13 mouse cellular contexts compared by ENCODE assay signal in the genomic region with DNA sequence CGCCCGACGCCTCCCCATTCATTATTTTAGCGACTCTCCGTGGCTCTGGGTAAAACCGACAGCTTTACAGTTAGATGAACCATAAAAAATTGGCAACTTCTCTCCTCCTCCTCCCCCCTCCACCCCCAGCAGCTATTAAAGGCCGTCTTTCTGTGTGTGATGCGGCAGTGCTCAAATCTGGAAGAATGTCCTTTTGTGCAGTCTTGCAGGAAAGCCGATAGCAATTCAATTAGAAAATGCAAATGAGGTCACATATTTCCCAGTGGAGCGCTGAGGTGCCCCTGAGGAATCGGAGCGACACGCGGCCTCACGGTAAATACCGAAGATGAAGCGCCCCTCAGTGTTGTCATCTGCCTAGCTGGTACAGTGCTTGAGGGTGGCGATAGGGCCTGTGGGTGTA.
DNase-seq lines count a peak whose midpoint lies in the region; ATAC-seq and TF ChIP-seq lines count a peak whose summit lies in the region.
"Had no signal": no experiment of that assay in that cellular context is flagged by ENCODE, and none has a peak within 500 bp of the region (broad histone marks: within the 10 kb centered on the region; RNA-seq: fewer than 3 reads in every experiment).

No protein-coding gene starts in this region.

- no peak overlapping the region for H3K9ac ChIP-seq in hindbrain, embryonic 12.5 days
- H3K9ac ChIP-seq in midbrain, postnatal 0 days (replicated peaks; ENCODE audit: low read length, poor library complexity, severe bottlenecking) = no peak overlapping the region

- H3K4me3 ChIP-seq in hindbrain, embryonic 12.5 days = no peak overlapping the region
- no peak overlapping the region for H3K4me3 ChIP-seq in midbrain, postnatal 0 days (ENCODE audit: low read depth, low read length)

- peaks cover 4% of the 10 kb centered on the region; the same call in 1 of the 2 replicates for H3K27me3 ChIP-seq in hindbrain, embryonic 12.5 days
- H3K27me3 ChIP-seq in midbrain, postnatal 0 days (ENCODE audit: insufficient read depth, low read length) = no peaks in the 10 kb centered on the region

- H3K4me1 ChIP-seq in hindbrain, embryonic 12.5 days = peaks cover 22% of the 10 kb centered on the region
- H3K4me1 ChIP-seq in midbrain, postnatal 0 days (ENCODE audit: insufficient read depth, low read length) = 0 out of 2 replicates have a peak, but pooled peaks cover 9% of the 10 kb centered on the region

- ATAC-seq in hindbrain, embryonic 12.5 days (ENCODE audit: low FRiP score) = peak; percentile 85
- peak; percentile 44; the same call in 1 of the 2 replicates for ATAC-seq in midbrain, postnatal 0 days (ENCODE audit: low FRiP score)
- no peak for ATAC-seq in CD4-positive, CD25-positive, alpha-beta regulatory T cell, adult 4 months
- ATAC-seq: lung, postnatal 0 days had no signal

- no peak for TF ChIP-seq CTCF in midbrain, postnatal 0 days (IDR thresholded peaks at IDR 0.05)

- no peaks in the 10 kb centered on the region for H3K9me3 ChIP-seq in hindbrain, embryonic 12.5 days (replicated peaks)
- H3K9me3 ChIP-seq in midbrain, postnatal 0 days (ENCODE audit: low read length) = no peaks in the 10 kb centered on the region

- H3K27ac ChIP-seq in hindbrain, embryonic 12.5 days = peak overlapping the region; percentile 76
- H3K27ac ChIP-seq in midbrain, postnatal 0 days (ENCODE audit: low read depth, low read length) = no peak overlapping the region

- H3K36me3 ChIP-seq in hindbrain, embryonic 12.5 days = no peaks in the 10 kb centered on the region
- H3K36me3 ChIP-seq in midbrain, postnatal 0 days (ENCODE audit: insufficient read depth, low read length) = no peaks in the 10 kb centered on the region

- peak overlapping the region; percentile 19 for H3K4me2 ChIP-seq in hindbrain, embryonic 12.5 days (replicated peaks)
- peak overlapping the region; percentile 18 for H3K4me2 ChIP-seq in midbrain, postnatal 0 days (ENCODE audit: low read depth, low read length, poor library complexity, severe bottlenecking)

- 29% methylated on average over 18 of the region's 18 CpGs for WGBS in hindbrain, embryonic 12.5 days
- 16% methylated on average over 18 of the region's 18 CpGs for WGBS in midbrain, postnatal 0 days

- peak; percentile 19 for DNase-seq in cerebellum, adult 8-10 months
- no peak for DNase-seq in cerebellum, postnatal 25 days
- DNase-seq in brain, adult 2 months (ENCODE audit: low read depth, low spot score) = peak; percentile 73
- DNase-seq in midbrain, postnatal 0 days (ENCODE audit: low spot score) = peak; percentile 72
- no peak for DNase-seq in kidney, adult 11 months
- DNase-seq in urinary bladder, postnatal 36 days (ENCODE audit: low spot score in 2 of 2) = no peak
- DNase-seq: adrenal gland, postnatal 14 days; layer of hippocampus, postnatal 36 days; liver; thymus, adult 2 months had no signal

Comparison
In these comparisons a context has a peak if more than half of its experiments do, and no peak if none do; other contexts are left out.
1. DNase-seq: peak in cerebellum, adult 8-10 months (single experiment), brain, adult 2 months (single experiment) and midbrain, postnatal 0 days (single experiment); none in cerebellum, postnatal 25 days (0 of 2), kidney, adult 11 months (single experiment) and urinary bladder, postnatal 36 days (0 of 2).